Mouse (Mus musculus): Measurements from ENCODE around the gene Meox1.

The Meox1 gene

DNA sequence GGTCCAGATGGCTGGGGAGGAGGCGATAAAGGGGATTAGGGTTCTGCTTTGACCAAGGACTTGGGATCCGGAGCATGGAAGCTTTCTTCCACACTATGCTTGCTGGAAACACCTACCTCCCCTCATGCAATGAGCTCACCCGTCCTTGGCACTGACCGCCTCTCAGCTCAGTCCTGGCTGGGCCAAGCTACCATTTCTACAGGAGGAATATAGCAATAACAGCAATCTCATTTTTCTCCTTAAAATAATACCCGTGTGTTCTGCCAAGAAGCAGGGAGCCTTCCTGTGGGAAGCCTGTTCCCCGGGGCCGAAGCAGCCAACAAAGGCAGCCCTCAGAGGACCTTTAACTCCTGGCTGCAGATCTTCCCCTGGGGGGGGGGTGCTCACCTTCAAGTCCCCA lies 43.1 kb downstream of the Meox1 start:
- DNase-seq (ENCODE audit: low spot score): no peak

DNA sequence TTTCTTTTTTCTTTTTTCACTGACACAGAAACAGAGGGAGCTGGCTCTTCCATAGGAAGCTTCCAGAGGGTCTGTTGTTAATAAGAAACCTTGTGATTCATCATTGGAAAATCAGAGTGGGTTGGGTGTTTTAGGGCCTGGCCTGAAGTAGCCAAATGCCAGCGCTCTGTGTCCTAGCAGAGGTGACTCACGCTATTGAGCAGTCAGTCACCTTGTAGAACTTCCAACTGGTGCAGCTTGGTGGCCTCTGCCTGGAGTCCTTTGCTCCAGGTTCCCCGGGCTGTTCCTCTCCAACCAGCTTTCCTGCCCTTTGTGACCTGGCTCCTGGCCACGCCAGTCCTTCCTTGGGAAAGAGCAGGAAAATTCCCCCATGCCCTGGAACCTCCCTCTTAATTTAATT lies 44.9 kb downstream of the Meox1 start:
- no peak for DNase-seq (ENCODE audit: low spot score)

DNA sequence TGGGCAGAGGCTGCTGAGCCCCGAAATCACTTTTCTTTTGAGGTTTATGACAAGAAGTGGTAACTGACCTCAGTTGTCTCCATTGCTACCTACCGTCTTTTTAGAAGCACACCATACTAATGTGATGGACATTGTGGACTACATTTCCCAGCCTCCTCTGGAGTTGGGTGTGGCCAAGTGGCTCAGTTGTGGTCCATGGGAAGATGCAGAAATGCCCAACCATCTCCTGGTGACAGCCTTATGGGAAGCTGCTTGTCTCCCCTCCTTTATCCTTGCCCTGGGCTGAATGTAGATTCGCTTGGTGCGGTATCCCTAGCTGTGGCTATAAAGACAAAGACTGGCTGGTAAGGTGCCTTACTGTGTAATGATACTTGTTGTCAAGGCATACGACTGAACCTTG lies 46.7 kb downstream of the Meox1 start:
- no peak for DNase-seq (ENCODE audit: low spot score)

GRCm38 (mm10) chr11:101842773-101843163 lies 51.4 kb downstream of the Meox1 start:
- DNase-seq (ENCODE audit: low spot score): no peak

- DNase-seq (ENCODE audit: low spot score): no peak
Observed at GRCm38 (mm10) chr11:101841998-101842772, 52.0 kb downstream of the Meox1 start.

DNA sequence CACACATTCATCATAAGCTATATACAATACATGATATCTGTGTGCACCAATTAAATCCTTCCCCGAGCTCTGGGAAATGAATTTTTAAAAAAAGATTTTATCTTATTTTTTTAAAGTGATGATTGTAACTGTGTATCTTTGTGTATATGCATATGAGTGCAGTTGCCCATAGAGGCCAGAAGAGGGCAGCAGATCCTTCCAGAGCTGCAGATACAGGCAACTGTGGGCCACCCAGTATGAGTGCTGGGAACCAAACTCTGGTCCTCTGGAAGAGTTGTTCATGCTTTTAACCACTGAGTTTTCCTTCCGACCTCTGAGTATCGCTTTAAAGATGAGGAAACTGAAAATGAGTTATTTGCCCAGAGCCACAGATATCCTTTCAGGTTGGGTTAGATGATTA lies 53.8 kb downstream of the Meox1 start:
- no peak for DNase-seq (ENCODE audit: low spot score)

GRCm38 (mm10) chr11:101839426-101839825 lies 54.7 kb downstream of the Meox1 start:
- no peak for DNase-seq (ENCODE audit: low spot score)

GRCm38 (mm10) chr11:101832001-101832400 lies 62.2 kb downstream of the Meox1 start:
- DNase-seq (ENCODE audit: low spot score): no peak

- DNase-seq (ENCODE audit: low spot score): no peak
Observed at GRCm38 (mm10) chr11:101830616-101831015, 63.6 kb downstream of the Meox1 start.

GRCm38 (mm10) chr11:101830112-101830511 lies 64.1 kb downstream of the Meox1 start:
- DNase-seq (ENCODE audit: low spot score): no peak

- no peak for DNase-seq (ENCODE audit: low spot score)
Observed at GRCm38 (mm10) chr11:101828718-101829117, 65.5 kb downstream of the Meox1 start.

Data from urinary bladder, postnatal 25 days (tissue).